In the genomic region with DNA sequence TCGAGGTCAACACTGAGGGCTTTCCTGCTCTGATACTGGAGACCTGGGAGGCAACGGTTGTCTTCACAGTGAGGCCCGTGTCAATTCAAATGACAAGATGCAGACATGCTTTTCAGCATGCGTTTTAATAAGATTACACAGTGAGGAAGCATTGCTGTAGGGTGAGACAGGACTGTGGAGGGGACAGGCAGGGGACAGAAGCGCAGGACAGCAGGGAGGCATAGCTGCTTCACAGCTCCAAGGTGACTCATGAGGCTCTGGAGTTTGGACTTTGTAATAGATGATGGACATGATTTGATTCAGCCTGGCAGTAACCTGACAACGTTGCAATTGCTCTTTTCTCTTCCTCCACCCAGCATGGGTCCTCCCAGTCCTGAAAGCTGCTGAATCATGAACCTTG, we compare ENCODE assay signal across 29 mouse cellular contexts.
DNase-seq lines count a peak whose midpoint lies in the region; ATAC-seq and TF ChIP-seq lines count a peak whose summit lies in the region.
"Had no signal": no experiment of that assay in that cellular context is flagged by ENCODE, and none has a peak within 500 bp of the region (broad histone marks: within the 10 kb centered on the region; RNA-seq: fewer than 3 reads in every experiment).

No protein-coding gene starts in this region.

- H3K9ac ChIP-seq in kidney, postnatal 0 days (ENCODE audit: low read depth, low read length): no peak overlapping the region
- no peak overlapping the region for H3K9ac ChIP-seq in liver, embryonic 12.5 days
- H3K9ac ChIP-seq: embryonic facial prominence, embryonic 12.5 days; hindbrain, embryonic 13.5 days; limb, embryonic 15.5 days; liver, embryonic 14.5 days; neural tube, embryonic 12.5 days had no signal

- no peak overlapping the region for H3K4me3 ChIP-seq in kidney, postnatal 0 days (replicated peaks; ENCODE audit: low read depth, low read length)
- no peak overlapping the region for H3K4me3 ChIP-seq in liver, embryonic 12.5 days
- H3K4me3 ChIP-seq: embryonic facial prominence, embryonic 12.5 days; hindbrain, embryonic 13.5 days; limb, embryonic 10.5 days; limb, embryonic 15.5 days; neural tube, embryonic 12.5 days had no signal

- H3K4me1 ChIP-seq in kidney, postnatal 0 days (replicated peaks; ENCODE audit: insufficient read depth, low read length): no peaks in the 10 kb centered on the region
- no peaks in the 10 kb centered on the region for H3K4me1 ChIP-seq in liver, embryonic 12.5 days

- WGBS in kidney, postnatal 0 days: 49% methylated on average over 6 of the region's 6 CpGs
- WGBS in liver, embryonic 12.5 days (ENCODE audit: insufficient replicate concordance): 53% methylated on average over 6 of the region's 6 CpGs

- ATAC-seq in kidney, postnatal 0 days (replicated peaks; ENCODE audit: low FRiP score, low read depth): no peak
- no peak for ATAC-seq in liver, embryonic 12.5 days
- ATAC-seq: forebrain, embryonic 14.5 days; intestine, embryonic 16.5 days had no signal

- DNase-seq in embryo, embryonic 10 days (ENCODE audit: low spot score): peak; percentile 7
- no peak for DNase-seq in embryo, embryonic 10.5 days (ENCODE audit: low spot score)
- DNase-seq in kidney, postnatal 0 days (ENCODE audit: low spot score): peak; percentile 13
- DNase-seq in kidney, postnatal 4 days: no peak
- DNase-seq in MN1 (ENCODE audit: low spot score): peak; percentile 82
- DNase-seq in adrenal gland, postnatal 10 days: peak; percentile 16
- DNase-seq: cerebellum, adult 8-10 months; cerebellum, postnatal 25 days; embryo, embryonic 11 days; gastrocnemius, postnatal 14 days; heart, postnatal 36 days; kidney, adult 8-10 months; kidney, postnatal 10 days; layer of hippocampus, adult 9-11 months; lung, adult 2 months; lung, postnatal 10 days; right cerebral cortex, postnatal 4 days; thymus, adult 2 months; thymus, postnatal 36 days had no signal

- no peaks in the 10 kb centered on the region for H3K9me3 ChIP-seq in kidney, postnatal 0 days (replicated peaks; ENCODE audit: low read length)
- no peaks in the 10 kb centered on the region for H3K9me3 ChIP-seq in liver, embryonic 12.5 days (replicated peaks)
- H3K9me3 ChIP-seq: embryonic facial prominence, embryonic 12.5 days; hindbrain, embryonic 13.5 days; limb, embryonic 10.5 days; limb, embryonic 15.5 days; neural tube, embryonic 12.5 days had no signal

- H3K27me3 ChIP-seq in kidney, postnatal 0 days (ENCODE audit: insufficient read depth, low read length): no peaks in the 10 kb centered on the region
- H3K27me3 ChIP-seq in liver, embryonic 12.5 days (replicated peaks): no peaks in the 10 kb centered on the region
- H3K27me3 ChIP-seq: hindbrain, embryonic 13.5 days; limb, embryonic 15.5 days; neural tube, embryonic 12.5 days had no signal

- no peak overlapping the region for H3K4me2 ChIP-seq in kidney, postnatal 0 days (ENCODE audit: low read length)
- no peak overlapping the region for H3K4me2 ChIP-seq in liver, embryonic 12.5 days
- H3K4me2 ChIP-seq: embryonic facial prominence, embryonic 12.5 days; hindbrain, embryonic 13.5 days; limb, embryonic 15.5 days; neural tube, embryonic 12.5 days had no signal

- H3K36me3 ChIP-seq in kidney, postnatal 0 days (ENCODE audit: insufficient read depth, low read length): no peaks in the 10 kb centered on the region
- no peaks in the 10 kb centered on the region for H3K36me3 ChIP-seq in liver, embryonic 12.5 days
- H3K36me3 ChIP-seq: embryonic facial prominence, embryonic 12.5 days; hindbrain, embryonic 13.5 days; limb, embryonic 10.5 days; limb, embryonic 15.5 days; neural tube, embryonic 12.5 days had no signal

- TF ChIP-seq CTCF in kidney, postnatal 0 days (IDR thresholded peaks at IDR 0.05; ENCODE audit: low read depth): no peak

- no peak overlapping the region for H3K27ac ChIP-seq in kidney, postnatal 0 days
- H3K27ac ChIP-seq in liver, embryonic 12.5 days: no peak overlapping the region
- H3K27ac ChIP-seq: embryonic facial prominence, embryonic 12.5 days; hindbrain, embryonic 13.5 days; limb, embryonic 10.5 days; limb, embryonic 15.5 days; liver, embryonic 14.5 days; macrophage; neural tube, embryonic 12.5 days had no signal

Comparison
In these comparisons a context has a peak if more than half of its experiments do, and no peak if none do; other contexts are left out.
1. DNase-seq: peak in embryo, embryonic 10 days (single experiment), kidney, postnatal 0 days (single experiment), MN1 (single experiment) and adrenal gland, postnatal 10 days (single experiment); none in embryo, embryonic 10.5 days (single experiment) and kidney, postnatal 4 days (0 of 2).